Mouse (Mus musculus) T-helper 17 cell (primary cell): ENCODE measurements around the gene Mtln.

Source experiments
- in situ Hi-C, 2 experiments: fragments of 300-600 bp; cut with MboI, MseI; formaldehyde crosslinking; loops; 1 replicate in 1 of 2; 2 replicates in 1 of 2; pipeline ENCODE4 v1.15.1; 2025; ENCODE audit warnings: high pct_unique_total_duplicates in 2 of 2

Gene Mtln

DNA sequence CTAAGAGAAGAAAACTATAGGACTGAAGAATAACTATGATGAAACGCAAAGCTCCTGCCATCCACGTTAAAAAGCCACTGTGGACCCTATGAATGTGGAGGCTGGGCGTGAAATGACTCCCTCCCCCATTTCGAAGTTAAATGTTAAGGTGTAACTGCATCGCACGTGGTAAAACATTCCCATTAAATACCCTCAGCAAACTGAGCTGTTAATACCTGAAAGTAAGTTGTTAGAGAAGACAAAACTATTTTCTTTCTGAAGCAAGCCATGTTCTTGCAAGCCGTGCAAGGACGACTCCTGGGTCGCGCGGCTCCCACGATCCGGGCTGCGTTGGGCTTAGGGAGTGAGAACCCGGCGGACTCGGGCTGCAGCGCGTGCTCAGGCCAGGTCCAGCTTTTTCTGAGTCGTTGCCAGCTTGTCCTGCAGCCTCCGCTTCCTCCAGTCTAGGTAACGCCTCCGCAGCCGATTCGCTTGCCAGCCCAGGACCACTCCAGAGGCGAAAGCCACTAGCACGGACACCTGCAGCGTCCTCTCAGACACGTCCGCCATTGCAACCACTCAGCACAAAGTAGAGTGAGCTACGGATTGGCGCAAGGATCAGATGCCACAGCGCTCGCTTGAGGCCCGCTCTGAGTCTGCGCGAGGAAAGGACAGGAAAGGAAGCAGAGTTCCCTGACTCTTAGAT is at the start of gene Mtln:
Gene Mtln (minus strand): TSS at position 570 of the 685 bp plus-strand sequence.
- in situ Hi-C loops = no loop called here

DNA sequence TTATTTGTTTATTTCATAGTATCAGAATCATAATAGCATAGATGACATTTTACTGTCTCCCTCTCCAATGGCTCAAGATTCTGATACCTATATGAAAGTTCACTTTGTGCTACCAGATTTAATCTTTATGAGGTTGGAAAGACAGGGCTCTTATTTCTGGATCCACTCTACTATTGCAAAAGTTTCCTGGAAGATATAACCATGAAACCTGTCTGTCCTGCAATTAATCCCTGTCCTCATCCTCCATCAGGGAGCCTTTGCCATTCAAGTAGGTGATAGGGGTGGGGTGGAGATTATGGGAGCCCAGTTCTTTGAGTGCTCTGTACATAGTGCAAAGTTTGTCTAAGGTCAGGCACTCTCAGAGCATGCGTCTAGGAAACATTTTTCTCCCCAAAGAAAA is 49.1 kb upstream of the Mtln start:
- in situ Hi-C loops = no loop called here

DNA sequence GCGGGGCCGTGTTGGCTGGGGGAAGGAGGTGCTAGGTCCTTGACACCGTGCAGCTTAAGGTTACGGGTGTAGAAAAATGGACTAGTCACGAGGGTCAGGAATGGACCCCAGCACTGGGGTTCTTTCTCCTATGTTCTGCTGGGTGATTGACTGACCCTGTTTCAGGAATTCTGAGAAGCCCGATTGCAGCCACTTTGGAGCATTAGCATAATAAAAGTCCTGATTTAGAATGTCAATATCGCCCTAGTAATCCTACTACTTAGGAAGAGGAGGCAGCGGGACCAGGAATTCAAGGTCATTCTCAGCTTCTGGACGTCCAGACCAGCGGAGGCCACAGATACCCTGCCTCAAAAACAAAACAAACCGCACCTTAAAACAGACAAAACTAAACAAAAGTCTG is 47.1 kb upstream of the Mtln start:
- in situ Hi-C loops = no loop called here

DNA sequence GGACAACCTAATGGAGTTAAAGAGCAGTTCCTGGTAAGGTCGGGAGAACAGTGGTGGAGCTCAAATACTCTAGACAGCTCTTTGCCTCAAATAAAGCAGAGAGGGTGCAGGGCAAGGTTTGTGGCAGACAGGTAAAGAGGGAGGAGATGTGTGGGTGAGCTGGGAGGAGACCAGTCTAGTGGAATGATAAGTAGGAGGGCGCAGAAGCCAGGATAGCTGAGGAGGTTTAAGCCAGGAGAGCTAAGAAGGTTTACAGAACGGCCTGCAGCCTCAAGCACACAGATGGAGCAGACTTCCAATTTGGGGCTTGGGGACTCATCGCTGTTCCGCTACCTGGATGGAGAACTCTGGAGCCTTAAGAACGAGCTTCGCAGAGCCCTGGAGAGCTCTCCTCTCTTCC is 46.3 kb upstream of the Mtln start, which contains the start of gene Acoxl:
Gene Acoxl (plus strand): TSS at position 301 of the 400 bp plus-strand sequence.
- in situ Hi-C loops = no loop called here

DNA sequence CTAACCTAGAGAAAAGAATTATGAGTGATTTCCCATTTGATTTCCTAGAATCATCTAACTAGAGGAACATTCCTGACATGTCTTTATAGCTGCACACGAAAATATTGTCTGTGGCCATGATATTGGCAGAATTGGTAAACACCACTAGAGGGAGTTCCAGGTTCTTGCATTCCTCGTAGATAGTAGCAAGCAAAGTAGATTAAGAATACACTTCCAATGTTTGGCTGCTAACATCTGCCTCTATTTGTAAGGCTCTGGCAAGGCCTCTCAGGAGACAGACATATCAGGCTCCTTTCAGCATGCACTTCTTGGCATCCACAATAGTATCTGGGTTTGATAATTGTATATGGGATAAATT is 40.5 kb upstream of the Mtln start:
- in situ Hi-C loops = no loop called here

DNA sequence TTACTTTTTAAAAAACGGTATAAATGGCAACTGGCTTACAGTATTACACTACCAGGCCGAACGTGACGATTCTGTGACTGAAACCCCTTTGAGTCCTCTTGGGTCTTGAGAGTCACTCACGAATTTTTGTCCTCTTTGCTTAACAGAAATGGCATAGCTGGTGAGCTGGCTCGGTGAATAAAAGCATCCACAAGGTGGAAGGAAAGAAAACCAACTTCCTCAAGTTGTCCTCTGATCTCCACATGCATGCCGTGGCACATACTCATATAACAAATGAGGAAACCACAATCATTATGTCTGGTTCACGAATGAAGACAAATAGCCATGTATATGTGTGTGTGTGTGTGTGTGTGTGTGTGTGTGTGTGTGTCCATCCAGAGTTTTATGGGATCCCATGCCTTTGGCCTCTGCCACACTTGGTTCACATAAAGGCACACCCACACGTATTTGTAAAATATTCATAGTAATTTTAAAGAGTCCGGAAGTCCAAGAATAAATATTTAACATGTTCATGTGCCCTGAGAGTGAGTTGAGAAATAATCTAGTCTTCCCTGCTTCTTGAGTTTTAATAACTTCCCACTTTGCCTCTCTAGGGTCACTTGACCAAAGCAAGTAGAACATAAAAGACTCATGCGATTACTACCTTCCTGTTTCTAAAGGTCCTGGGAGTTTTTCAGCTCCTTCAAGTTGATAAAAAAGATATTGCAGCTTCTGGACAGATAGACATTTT is 40.0 kb upstream of the Mtln start:
- in situ Hi-C loops = no loop called here

DNA sequence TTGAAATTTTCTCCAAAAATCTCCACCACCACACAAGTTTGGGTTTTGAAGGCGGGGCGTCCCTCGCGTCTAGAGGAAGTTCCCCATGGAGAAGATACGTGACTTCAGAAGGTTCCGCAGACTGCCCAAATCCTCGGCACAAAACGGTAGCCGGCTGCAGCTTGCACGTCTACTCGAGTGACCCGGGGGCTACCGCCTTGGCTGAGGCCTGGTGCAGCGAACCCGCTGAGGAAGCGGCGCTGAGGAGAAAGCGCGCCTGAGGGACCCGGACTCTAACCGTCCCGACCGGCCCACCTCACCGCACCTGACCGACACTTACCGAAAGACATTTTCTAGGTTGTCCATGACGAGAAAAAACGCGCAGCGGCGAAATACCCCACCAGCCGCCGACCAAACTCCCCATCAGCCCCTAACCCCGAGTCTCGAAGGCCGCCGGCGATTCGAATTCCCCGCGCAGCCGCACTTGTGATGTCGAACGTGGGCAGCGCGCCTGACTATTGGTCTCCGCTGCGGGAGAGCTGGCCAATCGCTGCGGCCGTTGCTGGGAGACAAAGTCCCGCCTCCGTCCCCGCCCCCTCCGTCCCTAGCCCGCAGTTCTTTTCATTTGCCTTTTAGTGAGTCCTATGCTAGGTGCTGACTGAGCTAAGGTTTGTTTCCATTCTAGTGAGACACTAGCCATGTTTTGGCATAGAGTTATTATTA is 39.3 kb upstream of the Mtln start, which contains the start of gene Bub1:
Gene Bub1 (minus strand): TSS at position 465 of the 702 bp plus-strand sequence.
- in situ Hi-C loops = no loop called here

DNA sequence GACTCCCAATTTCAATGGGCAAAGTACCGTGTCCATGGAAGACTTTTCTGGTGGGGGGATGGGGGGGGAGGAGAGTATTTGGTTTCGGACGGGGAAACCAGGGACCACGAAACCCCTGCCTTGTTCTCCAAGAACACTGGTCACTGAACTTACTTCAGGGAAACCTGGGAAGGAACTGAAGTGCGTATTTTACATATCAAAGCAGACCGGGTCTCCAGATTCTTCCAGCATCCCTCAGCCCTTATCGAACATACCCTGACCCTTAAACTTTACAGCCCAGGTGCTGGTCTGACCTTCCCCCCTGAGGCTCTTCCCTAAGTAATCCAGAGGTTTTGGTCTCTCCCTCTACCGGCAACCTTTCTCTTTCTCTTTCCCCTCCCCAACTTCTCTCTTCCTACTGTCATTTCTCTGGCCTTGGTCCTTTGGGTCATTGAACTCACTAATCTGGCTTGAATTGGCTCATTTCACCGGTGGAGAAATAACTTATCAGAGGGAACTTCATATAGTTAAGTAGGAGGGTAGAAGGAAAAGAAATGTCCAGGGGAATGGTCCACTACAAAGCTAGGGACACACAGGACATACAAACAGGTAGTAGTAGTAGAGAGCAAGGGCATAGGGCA is 2.5 kb downstream of the Mtln start:
- in situ Hi-C loops = no loop called here

DNA sequence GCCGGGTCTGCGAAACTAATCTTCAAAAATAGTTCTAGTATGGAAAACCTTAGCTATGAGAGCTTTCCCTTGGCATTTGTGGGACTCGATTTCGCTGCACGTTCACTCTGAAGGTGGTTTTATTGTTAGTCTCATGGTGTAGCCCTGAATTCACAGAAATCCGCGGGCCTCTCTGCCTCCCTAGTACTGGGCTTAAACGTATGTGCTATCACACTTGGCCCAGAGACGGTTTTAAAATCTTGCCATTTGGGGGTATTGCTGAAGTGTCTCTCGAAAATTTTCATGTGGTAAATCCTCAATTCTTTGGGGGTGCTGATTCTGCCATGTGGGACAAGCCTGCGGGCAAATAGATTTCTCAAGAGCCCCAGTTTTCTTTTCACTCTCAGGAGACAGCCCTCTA is 3.1 kb downstream of the Mtln start:
- in situ Hi-C loops = no loop called here

DNA sequence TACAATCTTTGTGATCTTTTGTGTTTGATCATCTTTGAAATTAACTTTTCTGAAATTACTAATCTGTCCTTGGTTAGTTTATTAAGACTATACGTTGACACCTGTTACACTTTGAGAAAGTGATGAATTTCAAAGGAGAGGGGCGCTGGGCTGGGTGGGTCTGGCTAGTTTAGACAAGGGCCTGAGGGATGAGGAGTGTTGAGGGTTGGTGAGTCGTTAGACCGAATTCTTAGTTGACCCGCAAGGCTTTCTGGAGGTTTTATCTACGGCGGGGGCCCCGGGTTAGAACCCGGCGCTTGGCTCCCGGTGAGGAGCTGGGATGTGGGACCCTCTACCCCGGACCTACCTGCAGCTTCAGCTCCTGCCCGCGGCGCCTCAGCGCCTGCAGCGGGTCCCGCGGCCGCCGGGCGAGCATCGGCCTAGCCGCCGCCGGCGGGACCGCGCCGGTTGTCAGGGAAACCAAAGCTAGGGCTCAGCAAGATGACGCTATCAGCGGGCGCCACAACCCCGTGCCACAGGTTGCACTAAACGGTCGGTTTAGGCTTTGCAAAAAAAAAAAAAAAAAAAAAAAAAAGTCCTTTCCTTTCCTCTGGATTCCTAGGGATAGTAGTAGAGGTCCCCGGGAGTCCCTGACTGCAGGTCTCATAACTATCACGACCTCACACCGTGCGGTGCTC is 3.7 kb downstream of the Mtln start, which contains the start of gene Nphp1:
Gene Nphp1 (minus strand): TSS at position 458 of the 677 bp plus-strand sequence.
- in situ Hi-C loops = no loop called here

DNA sequence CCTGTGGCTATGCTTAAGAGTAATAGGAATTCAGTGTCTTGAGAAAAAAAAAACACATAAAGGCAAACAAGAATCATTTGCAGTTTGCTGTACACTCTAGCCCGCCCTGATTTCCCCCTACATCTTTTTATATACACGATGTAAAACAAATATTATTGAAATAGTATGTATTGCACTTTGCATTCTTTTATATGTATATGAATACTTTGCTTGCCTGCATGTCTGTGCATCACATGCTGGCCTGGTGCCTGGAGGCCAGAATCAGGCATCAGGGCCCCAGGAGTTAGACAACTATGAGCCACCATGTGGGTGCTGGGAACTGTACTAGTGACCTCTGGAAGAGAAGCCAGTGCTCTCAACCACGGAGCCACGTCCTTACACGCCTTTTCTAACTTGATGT is 5.1 kb downstream of the Mtln start:
- in situ Hi-C loops = no loop called here

DNA sequence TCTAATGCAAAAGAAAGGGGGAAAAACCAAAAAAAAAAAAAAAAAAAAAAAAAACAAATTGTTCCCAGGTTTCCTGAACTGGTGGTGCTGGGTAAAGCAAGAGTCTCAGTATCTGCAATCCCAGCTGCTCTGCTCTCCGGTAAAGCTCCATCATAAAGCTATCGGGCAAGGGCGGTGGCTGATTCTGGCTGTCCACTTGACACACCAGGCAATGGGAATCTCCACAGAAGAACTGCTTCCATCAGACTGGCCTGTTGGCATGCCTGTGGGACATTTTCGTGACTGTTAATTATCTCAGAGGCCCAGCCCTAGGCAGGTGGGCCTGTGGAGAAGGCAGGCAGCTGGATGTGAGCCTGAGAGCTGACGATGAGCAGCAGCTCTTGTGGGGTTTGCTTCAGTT is 13.8 kb downstream of the Mtln start:
- in situ Hi-C loops = no loop called here

DNA sequence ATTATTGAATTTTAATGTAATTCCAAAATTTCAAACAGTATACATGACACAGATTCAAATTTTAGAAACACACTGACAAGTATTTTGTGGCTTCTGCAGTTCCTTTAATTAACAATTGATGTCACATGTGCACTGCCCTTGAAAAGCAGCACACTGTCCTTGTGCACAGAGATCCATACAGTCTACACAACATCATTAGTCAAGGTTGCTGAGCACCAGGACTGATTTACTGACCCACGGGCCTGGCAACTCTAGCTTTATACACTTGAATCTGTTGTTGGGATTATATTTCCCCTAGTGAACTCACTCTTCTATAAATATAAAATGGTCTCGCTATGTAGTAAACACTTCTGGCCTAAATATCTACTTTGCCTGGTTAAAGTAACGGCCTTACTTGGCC is 17.3 kb downstream of the Mtln start:
- in situ Hi-C loops = no loop called here

DNA sequence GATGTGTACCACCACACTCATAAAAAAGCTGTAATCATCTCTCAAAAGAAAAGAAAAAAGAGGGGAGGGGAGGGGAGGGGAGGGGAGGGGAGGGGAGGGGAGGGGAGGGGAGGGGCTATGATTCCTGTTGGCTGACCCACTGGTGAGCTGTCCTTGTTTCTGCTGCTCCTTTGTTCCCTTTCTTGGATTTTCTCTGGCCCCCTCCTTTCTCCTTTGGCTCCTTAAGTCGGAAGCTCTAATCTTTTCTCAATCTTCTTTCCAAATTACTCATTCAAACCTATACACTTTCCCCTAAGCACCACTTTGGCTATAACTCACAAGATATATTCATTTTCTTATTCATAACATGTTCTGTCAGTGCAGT is 17.7 kb downstream of the Mtln start:
- in situ Hi-C loops = no loop called here

DNA sequence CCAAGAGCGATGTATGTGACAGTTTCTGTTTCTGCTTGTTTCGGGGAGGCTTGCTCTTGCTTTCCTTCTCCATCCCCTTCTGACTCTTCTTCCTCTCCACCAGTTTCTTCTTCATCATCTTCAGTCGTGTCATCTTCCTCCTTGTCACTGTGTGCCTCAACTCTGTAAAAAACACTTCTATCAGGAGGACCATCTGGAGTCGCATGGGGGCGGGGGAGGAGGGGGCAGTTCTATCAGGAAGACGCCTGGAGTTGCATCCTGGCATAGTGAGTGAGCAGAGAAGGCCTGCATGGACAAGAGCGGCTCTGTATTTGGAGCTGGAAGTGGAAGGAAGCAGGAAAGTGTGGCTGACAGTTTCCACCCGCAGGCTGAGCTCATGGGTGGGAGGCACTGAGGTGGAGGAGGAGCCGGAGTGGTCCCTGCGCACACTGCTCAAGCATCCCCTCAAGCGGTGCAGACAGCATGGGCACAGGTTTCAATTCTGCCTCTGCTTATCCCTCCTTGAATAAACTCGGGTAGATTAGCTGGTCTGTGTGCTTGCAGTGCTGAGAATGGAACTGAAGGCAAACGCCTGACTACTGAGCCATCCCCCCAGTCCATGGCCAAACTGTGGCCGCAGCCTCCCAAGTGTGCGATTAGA is 18.2 kb downstream of the Mtln start:
- in situ Hi-C loops = no loop called here

DNA sequence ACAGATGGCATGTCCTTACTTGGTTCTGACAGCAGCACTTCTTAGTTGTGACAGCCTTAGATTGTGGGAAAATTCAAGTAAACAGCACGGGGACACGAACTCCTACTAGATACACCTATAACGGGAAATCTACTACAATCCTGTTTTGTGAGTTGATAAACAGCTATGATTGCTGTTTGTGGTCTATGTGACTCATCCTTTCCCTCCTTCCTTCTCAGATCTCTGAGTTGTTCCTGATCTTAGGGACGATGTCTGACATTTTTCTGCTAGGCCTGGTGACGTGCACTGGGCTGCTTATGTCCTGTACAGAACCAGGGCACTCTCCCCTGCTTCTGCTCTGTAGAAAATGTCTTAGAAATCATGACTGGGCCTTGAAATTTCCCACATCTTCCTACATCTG is 30.7 kb downstream of the Mtln start:
- in situ Hi-C loops = no loop called here

DNA sequence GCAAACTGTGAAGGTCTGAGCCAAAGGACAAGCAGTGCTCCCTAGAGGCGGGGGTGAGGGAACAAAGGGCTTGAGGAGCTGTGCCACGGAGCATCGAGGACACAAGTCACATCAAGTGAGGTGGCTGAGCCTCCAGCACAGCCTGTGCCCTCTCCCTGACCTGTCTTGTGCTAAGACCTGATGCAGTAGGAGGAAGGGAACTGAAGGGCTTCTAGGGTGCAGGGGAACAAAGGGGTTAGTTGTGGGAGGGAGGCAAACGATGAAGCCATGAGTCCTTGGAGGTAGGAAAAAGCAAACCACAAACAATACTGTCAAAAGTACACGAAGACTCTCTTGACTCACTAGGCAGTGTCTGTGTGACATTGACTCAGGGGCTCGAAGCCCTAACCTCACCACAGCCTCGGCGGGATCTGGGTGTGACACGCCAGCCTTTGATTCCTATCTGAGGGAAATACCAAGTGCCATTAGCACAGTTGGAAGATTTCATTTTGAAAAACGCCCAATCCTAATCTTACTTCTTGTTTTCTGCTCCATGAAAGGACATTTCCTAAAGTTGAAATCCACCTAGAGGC is 31.8 kb downstream of the Mtln start:
- in situ Hi-C loops = no loop called here

DNA sequence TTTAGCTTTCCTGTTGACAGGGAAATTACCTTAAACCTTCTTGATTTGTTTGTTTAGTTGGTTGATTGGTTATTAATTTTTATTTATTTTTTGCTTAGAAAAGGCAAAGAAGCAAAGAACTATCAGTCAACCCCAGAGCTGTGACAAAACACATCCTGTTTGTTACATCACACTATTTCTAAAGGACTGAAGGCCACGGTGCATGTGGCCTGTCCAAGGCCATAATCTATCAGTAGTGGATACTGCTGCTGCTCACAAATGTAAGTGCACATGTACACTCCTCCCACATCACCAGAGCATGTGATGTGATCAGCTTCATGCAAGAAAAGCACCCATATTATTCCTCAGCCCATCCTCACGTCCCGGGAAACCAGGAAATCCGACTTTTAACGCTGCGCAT is 32.3 kb downstream of the Mtln start:
- in situ Hi-C loops = no loop called here

DNA sequence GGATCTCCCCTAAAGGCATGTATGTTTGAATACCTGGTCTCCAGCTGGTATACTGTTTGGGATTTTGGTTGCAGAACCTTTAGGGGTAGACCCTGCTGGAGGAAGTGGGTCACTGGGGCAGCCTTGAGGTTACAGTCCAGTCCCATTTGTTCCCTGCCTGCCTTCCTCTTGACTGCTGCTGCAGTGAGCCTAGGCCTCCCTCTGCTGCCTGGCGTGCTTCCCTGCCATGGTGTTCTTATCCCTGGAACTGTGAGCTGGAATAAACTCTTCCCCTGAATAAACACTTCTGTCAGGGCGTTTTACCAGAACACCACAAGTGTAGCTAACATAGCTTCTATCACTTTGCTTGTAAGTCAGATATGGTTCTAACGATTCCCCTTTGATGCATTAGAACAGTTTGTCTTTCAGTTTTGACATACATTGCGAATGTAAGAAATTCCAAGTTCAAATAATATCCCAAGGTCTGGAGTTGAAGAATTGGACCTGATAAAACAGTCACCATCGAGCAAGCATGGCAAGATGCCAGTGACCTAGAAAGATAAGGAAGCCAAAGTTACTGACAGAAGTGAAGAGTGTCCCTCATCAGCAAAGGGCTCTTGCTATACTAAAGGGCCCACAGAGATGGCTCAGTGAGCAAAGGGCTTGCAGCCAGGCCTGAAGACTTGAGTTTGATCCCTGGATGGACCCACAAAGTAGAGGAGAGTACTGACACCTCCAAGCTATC is 33.0 kb downstream of the Mtln start:
- in situ Hi-C loops = no loop called here

DNA sequence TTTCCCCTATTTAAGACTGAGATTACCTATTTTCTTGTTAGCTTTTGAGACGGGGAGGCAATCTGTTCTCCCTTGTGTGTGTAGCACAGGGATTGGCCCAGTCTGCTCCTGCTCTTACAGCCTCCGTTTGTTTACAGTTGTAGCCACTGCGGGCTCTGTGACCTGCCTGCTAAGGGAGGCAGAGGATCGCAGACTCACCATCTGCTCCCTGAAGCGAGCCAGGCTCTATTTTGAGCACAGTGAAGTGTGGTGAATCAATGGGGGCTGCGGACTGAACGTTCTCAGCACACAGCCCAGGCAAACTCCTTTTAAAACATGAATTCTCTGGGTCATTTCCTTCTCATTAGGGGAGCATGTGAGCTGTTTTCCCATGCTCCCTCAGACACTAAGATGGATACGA is 35.1 kb downstream of the Mtln start:
- in situ Hi-C loops = no loop called here
